Mouse (Mus musculus) lung, postnatal 0 days (tissue): ENCODE measurements at regions not wholly inside any gene's neighbourhood (a gene's known extent, or its start where the extent isn't known, plus 50 kb on each side); places are given as distances from the start of the nearest gene placed in this dataset.

ENCODE experiments used
- ATAC-seq: fragments of 200-750 bp; cut with Nextera tagmentation; 2 replicates; pipeline ENCODE4 v1.8.0; 2017; ENCODE audit warnings: moderate library complexity
- DNase-seq: peaks from one replicate; pipeline ENCODE4 v3.0.0-alpha.2; 2016; ENCODE audit warnings: low spot score
- H3K27ac ChIP-seq: fragments of 300-500 bp; sonication (generic); 2 replicates; pipeline ENCODE4 v1.5.1; 2014; ENCODE audit warnings: antibody characterized with exemption, mild to moderate bottlenecking, low read length, mixed read lengths
- H3K27me3 ChIP-seq: fragments of 300-500 bp; sonication (generic); replicated peaks from 2 replicates; pipeline ENCODE4 v1.6.1; 2014; ENCODE audit warnings: low read length, mixed read lengths; ENCODE audit not compliant: insufficient read depth
- H3K36me3 ChIP-seq: fragments of 300-500 bp; sonication (generic); 2 replicates; pipeline ENCODE4 v1.6.1; 2014; ENCODE audit warnings: low read length, mixed read lengths; ENCODE audit not compliant: insufficient read depth
- H3K4me1 ChIP-seq: fragments of 300-500 bp; sonication (generic); 2 replicates; pipeline ENCODE4 v1.6.1; 2014; ENCODE audit warnings: antibody characterized with exemption, low read depth, low read length, mixed read lengths; ENCODE audit not compliant: insufficient read depth
- H3K4me2 ChIP-seq: fragments of 300-500 bp; sonication (generic); replicated peaks from 2 replicates; pipeline ENCODE4 v1.6.1; 2014; ENCODE audit warnings: low read depth, mild to moderate bottlenecking, low read length, moderate library complexity, mixed read lengths
- H3K4me3 ChIP-seq: fragments of 300-500 bp; sonication (generic); 2 replicates; pipeline ENCODE4 v1.5.1; 2014; ENCODE audit warnings: low read depth, low read length
- H3K9ac ChIP-seq: fragments of 300-500 bp; sonication (generic); replicated peaks from 2 replicates; pipeline ENCODE4 v1.6.1; 2014; ENCODE audit warnings: low read depth, mild to moderate bottlenecking
- H3K9me3 ChIP-seq: fragments of 300-500 bp; sonication (generic); 2 replicates; pipeline ENCODE4 v1.6.1; 2016; ENCODE audit warnings: low read length, mixed read lengths
- CTCF ChIP-seq: IDR thresholded peaks from 2 replicates; pipeline ENCODE4 v1.5.1; 2016; ENCODE audit warnings: antibody characterized with exemption, mild to moderate bottlenecking
- EP300 ChIP-seq: IDR thresholded peaks from 2 replicates; pipeline ENCODE4 v1.6.1; 2016; ENCODE audit warnings: antibody characterized with exemption, mild to moderate bottlenecking, control low read depth
- WGBS: fragments of 180-500 bp; shearing (Covaris S2); extraction: QIAGEN DNeasy Blood & Tissue Kit; methylation state at CpG from one replicate; pipeline ENCODE4 v1.1.7; 2014; 5-methylcytosine and 5-hydroxymethylcytosine counted together

- ATAC-seq, result peak; percentile 38; the same call in 1 of the 2 replicates
- Histone ChIP-seq H3K4me1 (no peaks in the 10 kb centered on the region), H3K9ac (no peak overlapping the region), H3K27ac (no peak overlapping the region), H3K27me3 (no peaks in the 10 kb centered on the region), H3K4me3 (no peak overlapping the region), H3K36me3 (no peaks in the 10 kb centered on the region), H3K4me2 (no peak overlapping the region), H3K9me3 (no peaks in the 10 kb centered on the region)
- TF ChIP-seq EP300 (no peak), CTCF (no peak)
- WGBS, result 35% methylated on average over 3 of the region's 3 CpGs
- no peak for DNase-seq
These were observed 66.8 kb upstream of the Slc35f4 start for GRCm38 (mm10) chr14:49592667-49593066.

GRCm38 (mm10) chr14:49590322-49590721 is 64.5 kb upstream of the Slc35f4 start:
- no peak overlapping the region for H3K9ac ChIP-seq
- H3K27me3 ChIP-seq, result no peaks in the 10 kb centered on the region
- no peak overlapping the region for H3K4me3 ChIP-seq
- no peak overlapping the region for H3K4me2 ChIP-seq
- DNase-seq (no peak), ATAC-seq (no peak)
- WGBS, result 76% methylated on average over 4 of the region's 4 CpGs
- no peak for TF ChIP-seq CTCF
- no peak for TF ChIP-seq EP300
- no peaks in the 10 kb centered on the region for H3K36me3 ChIP-seq
- H3K9me3 ChIP-seq, result no peaks in the 10 kb centered on the region
- H3K4me1 ChIP-seq, result no peaks in the 10 kb centered on the region
- no peak overlapping the region for H3K27ac ChIP-seq
